Mouse (Mus musculus): ENCODE measurements around the gene Zbtb12. TPM values are rescaled to one million over a fixed set of nuclear protein-coding genes. Genes with fewer than 3 reads are reported as not detected.

Zbtb12 gene
- polyA plus RNA-seq, 2 experiments: 0.14 to 6.2 TPM

DNA sequence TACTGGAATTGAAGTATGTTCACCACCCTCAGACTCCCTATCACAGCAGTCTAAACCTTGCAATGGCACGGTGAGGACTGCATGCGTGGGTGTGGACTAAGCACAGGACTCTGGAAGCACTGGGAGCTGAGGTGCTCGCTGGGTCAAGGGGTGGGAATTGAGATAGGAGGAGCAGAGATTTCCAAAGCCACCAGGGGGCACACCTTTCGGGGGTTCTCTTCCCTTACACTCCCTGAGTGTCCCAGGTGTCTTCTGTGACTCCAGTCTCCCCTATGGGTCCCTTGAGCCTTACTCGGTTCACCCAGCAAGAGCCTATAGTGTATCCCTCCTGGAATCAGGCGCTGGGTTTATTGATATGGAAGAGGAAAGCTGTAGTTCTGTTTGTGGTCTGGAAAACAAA lies 43.7 kb downstream of the Zbtb12 start:
- Histone ChIP-seq H3K9me3 (ENCODE audit: control insufficient read depth, low read length) (no peaks in the 10 kb centered on the region), H3K36me3 (replicated peaks; ENCODE audit: control insufficient read depth, insufficient read depth, low read depth) (no peaks in the 10 kb centered on the region), H3K27me3 (ENCODE audit: control insufficient read depth, insufficient read depth, low read length) (no peaks in the 10 kb centered on the region), H3K4me1 (replicated peaks; ENCODE audit: control insufficient read depth in 2 of 2, insufficient read depth in 2 of 2, low read length in 1 of 2) (0 out of 4 replicates have a peak, but pooled peaks cover 0 to 2% of the 10 kb centered on the region in 2 experiments), H3K9ac (replicated peaks) (no peak overlapping the region), H3K4me3 (ENCODE audit: insufficient read depth in 1 of 2, low read depth in 2 of 2, low read length in 2 of 2) (no peak overlapping the region), H3K4me2 (ENCODE audit: low read depth) (no peak overlapping the region), H3K27ac (no peak overlapping the region)
- ATAC-seq (ENCODE audit: insufficient read depth): no peak
- DNase-seq (ENCODE audit: low read depth in 3 of 3, low spot score in 3 of 3): no peak
- 44% methylated on average over 6 of the region's 6 CpGs for WGBS (ENCODE audit: insufficient replicate concordance)
- peak; percentile 53 for TF ChIP-seq CTCF (IDR thresholded peaks at IDR 0.05; ENCODE audit: low read depth)
- TF ChIP-seq EP300 (IDR thresholded peaks at IDR 0.05; ENCODE audit: low read depth): no peak

DNA sequence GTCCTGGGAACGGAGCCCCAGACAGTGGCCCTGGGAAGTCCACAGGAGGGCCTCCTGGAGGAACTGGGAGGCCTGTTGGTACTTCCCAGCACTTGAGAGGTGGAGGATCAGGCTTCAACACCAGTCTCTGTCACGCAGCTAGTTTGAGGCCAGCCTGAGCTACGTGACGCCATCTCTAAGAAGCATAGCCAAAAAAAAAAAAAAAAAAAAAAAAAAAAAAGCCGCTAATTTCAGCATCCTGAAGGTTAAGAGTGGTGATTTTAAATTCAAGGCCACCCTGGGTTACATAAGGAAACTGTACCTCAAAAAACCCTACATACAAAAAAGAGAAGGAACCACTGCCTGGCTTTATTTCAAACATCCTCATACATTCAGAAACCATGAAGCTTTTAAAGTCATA lies 45.0 kb downstream of the Zbtb12 start:
- DNase-seq (ENCODE audit: low read depth in 3 of 3, low spot score in 3 of 3) (no peak), ATAC-seq (ENCODE audit: insufficient read depth) (no peak)
- Histone ChIP-seq H3K4me2 (ENCODE audit: low read depth) (no peak overlapping the region), H3K36me3 (replicated peaks; ENCODE audit: control insufficient read depth, insufficient read depth, low read depth) (no peaks in the 10 kb centered on the region), H3K4me3 (ENCODE audit: insufficient read depth in 1 of 2, low read depth in 2 of 2, low read length in 2 of 2) (no peak overlapping the region), H3K27me3 (ENCODE audit: control insufficient read depth, insufficient read depth, low read length) (no peaks in the 10 kb centered on the region), H3K9ac (replicated peaks) (no peak overlapping the region), H3K9me3 (ENCODE audit: control insufficient read depth, low read length) (no peaks in the 10 kb centered on the region), H3K4me1 (replicated peaks; ENCODE audit: control insufficient read depth in 2 of 2, insufficient read depth in 2 of 2, low read length in 1 of 2) (0 out of 4 replicates have a peak, but pooled peaks cover 0 to 2% of the 10 kb centered on the region in 2 experiments), H3K27ac (no peak overlapping the region)
- 74% methylated on average over 5 of the region's 5 CpGs for WGBS (ENCODE audit: insufficient replicate concordance)
- TF ChIP-seq CTCF (IDR thresholded peaks at IDR 0.05; ENCODE audit: low read depth) (no peak), EP300 (IDR thresholded peaks at IDR 0.05; ENCODE audit: low read depth) (no peak)

DNA sequence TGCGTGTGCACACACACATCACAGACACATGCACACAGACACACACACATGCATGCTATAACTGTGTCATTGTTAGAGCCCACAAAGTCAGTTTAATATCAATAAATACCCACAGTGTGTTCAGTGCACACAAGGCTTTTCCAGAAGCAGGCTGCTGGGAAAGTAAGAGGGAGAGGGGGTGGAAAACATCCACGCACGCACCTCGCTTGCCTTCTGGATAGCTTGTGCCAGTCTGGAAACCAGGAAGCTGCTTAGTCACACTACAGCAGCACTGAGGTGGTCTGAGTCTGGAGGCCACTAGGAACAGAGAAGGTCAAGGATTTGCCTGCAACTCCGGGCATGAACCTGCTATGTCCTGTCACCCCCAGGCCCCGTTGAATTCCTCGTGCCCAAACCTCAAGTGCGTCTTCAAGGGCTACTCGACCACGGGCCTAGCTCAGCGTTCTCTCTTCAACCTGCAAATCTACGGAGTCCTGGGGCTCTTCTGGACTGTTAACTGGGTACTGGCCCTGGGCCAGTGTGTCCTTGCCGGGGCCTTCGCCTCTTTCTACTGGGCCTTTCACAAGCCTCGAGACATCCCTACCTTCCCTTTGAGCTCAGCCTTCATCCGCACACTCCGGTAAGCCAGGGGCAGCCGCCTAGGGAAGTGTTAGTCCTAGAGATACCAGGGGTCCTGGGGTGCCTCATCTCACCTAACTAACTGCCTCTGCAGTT lies 48.2 kb downstream of the Zbtb12 start:
- no peak overlapping the region for H3K4me2 ChIP-seq (ENCODE audit: low read depth)
- peaks cover under 1 to 7% of the 10 kb centered on the region in 2 experiments; a peak in 3 of 4 replicates for H3K4me1 ChIP-seq (replicated peaks; ENCODE audit: control insufficient read depth in 2 of 2, insufficient read depth in 2 of 2, low read length in 1 of 2)
- H3K27me3 ChIP-seq (ENCODE audit: control insufficient read depth, insufficient read depth, low read length): no peaks in the 10 kb centered on the region
- TF ChIP-seq CTCF (IDR thresholded peaks at IDR 0.05; ENCODE audit: low read depth) (no peak), EP300 (IDR thresholded peaks at IDR 0.05; ENCODE audit: low read depth) (no peak)
- no peak overlapping the region for H3K27ac ChIP-seq
- no peak overlapping the region for H3K4me3 ChIP-seq (ENCODE audit: insufficient read depth in 1 of 2, low read depth in 2 of 2, low read length in 2 of 2)
- DNase-seq (ENCODE audit: low read depth in 3 of 3, low spot score in 3 of 3): no peak
- WGBS (ENCODE audit: insufficient replicate concordance): 75% methylated on average over 18 of the region's 18 CpGs
- H3K9me3 ChIP-seq (ENCODE audit: control insufficient read depth, low read length): no peaks in the 10 kb centered on the region
- H3K36me3 ChIP-seq (replicated peaks; ENCODE audit: control insufficient read depth, insufficient read depth, low read depth): no peaks in the 10 kb centered on the region
- H3K9ac ChIP-seq (replicated peaks): no peak overlapping the region
- ATAC-seq (ENCODE audit: insufficient read depth): no peak

DNA sequence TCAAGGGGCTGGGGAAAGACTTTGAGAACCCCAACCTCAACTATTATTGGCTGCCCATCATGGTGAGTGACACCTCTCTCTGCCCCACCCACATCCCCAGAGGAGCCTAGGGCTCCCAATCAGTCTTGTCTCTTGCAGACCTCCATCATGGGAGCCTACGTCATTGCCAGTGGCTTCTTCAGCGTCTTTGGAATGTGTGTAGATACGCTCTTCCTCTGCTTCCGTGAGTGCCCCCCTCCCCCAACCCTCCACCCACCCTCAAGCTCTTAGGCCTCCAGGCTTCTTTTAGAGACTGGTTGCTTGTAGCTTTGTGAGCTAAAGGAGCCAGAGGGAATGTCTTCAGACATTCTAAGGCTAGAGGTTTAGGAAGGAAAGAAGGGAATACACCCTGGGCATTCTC lies 49.6 kb downstream of the Zbtb12 start:
- TF ChIP-seq EP300 (IDR thresholded peaks at IDR 0.05; ENCODE audit: low read depth) (no peak), CTCF (IDR thresholded peaks at IDR 0.05; ENCODE audit: low read depth) (no peak)
- no peak overlapping the region for H3K9ac ChIP-seq (replicated peaks)
- no peak overlapping the region for H3K4me2 ChIP-seq (ENCODE audit: low read depth)
- DNase-seq (ENCODE audit: low read depth in 3 of 3, low spot score in 3 of 3) (no peak), ATAC-seq (ENCODE audit: insufficient read depth) (no peak)
- WGBS (ENCODE audit: insufficient replicate concordance): 58% methylated on average over 4 of the region's 4 CpGs
- no peak overlapping the region for H3K4me3 ChIP-seq (ENCODE audit: insufficient read depth in 1 of 2, low read depth in 2 of 2, low read length in 2 of 2)
- peaks cover 2 to 5% of the 10 kb centered on the region in 2 experiments; a peak in 3 of 4 replicates for H3K4me1 ChIP-seq (replicated peaks; ENCODE audit: control insufficient read depth in 2 of 2, insufficient read depth in 2 of 2, low read length in 1 of 2)
- no peaks in the 10 kb centered on the region for H3K9me3 ChIP-seq (ENCODE audit: control insufficient read depth, low read length)
- no peaks in the 10 kb centered on the region for H3K36me3 ChIP-seq (replicated peaks; ENCODE audit: control insufficient read depth, insufficient read depth, low read depth)
- no peaks in the 10 kb centered on the region for H3K27me3 ChIP-seq (ENCODE audit: control insufficient read depth, insufficient read depth, low read length)
- H3K27ac ChIP-seq: no peak overlapping the region

DNA sequence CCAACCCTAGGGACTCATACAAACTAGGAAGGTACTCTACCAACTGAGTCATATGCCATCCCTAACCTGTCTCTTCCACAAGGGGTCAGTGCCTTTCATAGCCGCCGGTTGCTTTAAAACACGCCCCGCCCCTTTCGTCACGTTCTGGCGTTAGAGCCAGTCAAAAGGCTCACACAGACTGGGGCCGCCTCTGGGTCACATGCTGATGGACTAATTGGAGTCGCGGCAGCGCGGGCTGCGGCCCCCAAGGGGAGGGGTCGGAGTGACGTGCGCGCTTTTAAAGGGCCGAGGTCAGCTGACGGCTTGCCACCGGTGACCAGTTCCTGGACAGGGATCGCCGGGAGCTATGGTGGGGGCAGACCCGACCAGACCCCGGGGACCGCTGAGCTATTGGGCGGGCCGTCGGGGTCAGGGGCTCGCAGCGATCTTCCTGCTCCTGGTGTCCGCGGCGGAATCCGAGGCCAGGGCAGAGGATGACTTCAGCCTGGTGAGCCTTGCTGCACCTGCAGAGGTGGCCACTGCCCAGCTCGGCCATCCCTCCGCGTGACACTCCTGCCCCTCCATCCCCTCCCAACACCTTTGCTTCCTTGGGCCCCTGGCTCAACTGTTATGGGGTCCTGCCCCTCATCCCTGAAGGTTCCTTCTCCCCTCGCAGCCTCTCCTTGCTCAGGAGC lies 51.9 kb downstream of the Zbtb12 start, which contains the start of gene Neu1:
Gene Neu1, plus strand, starts transcription at position 193 of the 674 bp plus-strand sequence.
- WGBS (ENCODE audit: insufficient replicate concordance): under 1% methylated on average over 38 of the region's 38 CpGs
- peak; percentile 93 for ATAC-seq (ENCODE audit: insufficient read depth)
- peak within 1 kb of the TSS; percentile 58 for H3K9ac ChIP-seq (replicated peaks)

More for the DNA sequence above, 51.9 kb downstream of the Zbtb12 start, which contains the start of gene Neu1:
- DNase-seq (ENCODE audit: low read depth in 3 of 3, low spot score in 3 of 3): peak; percentile 93 to 95 (median 93)
- peaks cover 2 to 5% of the 10 kb centered on the region in 2 experiments; a peak in 3 of 4 replicates for H3K4me1 ChIP-seq (replicated peaks; ENCODE audit: control insufficient read depth in 2 of 2, insufficient read depth in 2 of 2, low read length in 1 of 2)
- no peaks in the 10 kb centered on the region for H3K36me3 ChIP-seq (replicated peaks; ENCODE audit: control insufficient read depth, insufficient read depth, low read depth)
- TF ChIP-seq EP300 (IDR thresholded peaks at IDR 0.05; ENCODE audit: low read depth): no peak
- peak; percentile 86 for TF ChIP-seq CTCF (IDR thresholded peaks at IDR 0.05; ENCODE audit: low read depth)
- H3K4me2 ChIP-seq (ENCODE audit: low read depth): peak within 1 kb of the TSS; percentile 89
- H3K9me3 ChIP-seq (ENCODE audit: control insufficient read depth, low read length): no peaks in the 10 kb centered on the region
- no peak within 1 kb of the TSS for H3K27ac ChIP-seq
- H3K27me3 ChIP-seq (ENCODE audit: control insufficient read depth, insufficient read depth, low read length): no peaks in the 10 kb centered on the region
- H3K4me3 ChIP-seq (ENCODE audit: insufficient read depth in 1 of 2, low read depth in 2 of 2, low read length in 2 of 2): peak within 1 kb of the TSS; percentile 61 to 62

Measured in liver, embryonic 14.5 days (tissue).